Mouse (Mus musculus) stomach, postnatal 0 days (tissue): Measurements from ENCODE around the gene Dnajb5.

Experiments
- CTCF ChIP-seq: IDR thresholded peaks from 2 replicates; pipeline ENCODE4 v1.5.1; 2016; ENCODE audit warnings: antibody characterized with exemption, low read depth, mild to moderate bottlenecking, moderate library complexity
- EP300 ChIP-seq: optimal IDR thresholded peaks from 2 replicates; pipeline ENCODE3; 2016; ENCODE audit warnings: antibody characterized with exemption

- no peak for TF ChIP-seq CTCF
- no peak for TF ChIP-seq EP300
Observed at GRCm38 (mm10) chr4:42956581-42956980, 7.0 kb downstream of the Dnajb5 start.
